Mouse (Mus musculus): ENCODE results near the gene Jph4. TPM values are rescaled to one million over a fixed set of nuclear protein-coding genes. Genes with fewer than 3 reads are reported as not detected.

Jph4 gene
- polyA plus RNA-seq, 1 experiment from 2014 or later, result 2.7 TPM

- no peak for ATAC-seq (ENCODE audit: insufficient number of reproducible peaks, insufficient read depth, low FRiP score, low TSS enrichment, low read depth)
- peak overlapping the region; percentile 79 for H3K9ac ChIP-seq
- peaks cover 26% of the 10 kb centered on the region for H3K4me1 ChIP-seq
- H3K4me2 ChIP-seq, result peak overlapping the region; percentile 91
- no peaks in the 10 kb centered on the region for H3K9me3 ChIP-seq
- H3K27ac ChIP-seq, result peak overlapping the region; percentile 82
- 4% methylated on average over 7 of the region's 7 CpGs for WGBS
- peaks cover 19% of the 10 kb centered on the region for H3K36me3 ChIP-seq
- H3K27me3 ChIP-seq, result peaks cover 27% of the 10 kb centered on the region
- H3K4me3 ChIP-seq, result peak overlapping the region; percentile 55
These were observed 11.3 kb downstream of the Jph4 start for GRCm38 (mm10) chr14:55105386-55105785.

- H3K4me1 ChIP-seq, result peaks cover 22% of the 10 kb centered on the region
- no peak for ATAC-seq (ENCODE audit: insufficient number of reproducible peaks, insufficient read depth, low FRiP score, low TSS enrichment, low read depth)
- H3K4me2 ChIP-seq, result no peak overlapping the region; the same call in 1 of the 2 replicates
- WGBS, result 82% methylated on average over 18 of the region's 18 CpGs
- H3K36me3 ChIP-seq, result peaks cover 24% of the 10 kb centered on the region
- no peaks in the 10 kb centered on the region for H3K9me3 ChIP-seq
- H3K27me3 ChIP-seq, result peaks cover 17% of the 10 kb centered on the region
- H3K27ac ChIP-seq, result no peak overlapping the region
- H3K9ac ChIP-seq, result no peak overlapping the region
- H3K4me3 ChIP-seq, result no peak overlapping the region
These were observed 12.4 kb downstream of the Jph4 start for GRCm38 (mm10) chr14:55104365-55104764.

- Histone ChIP-seq H3K9me3 (no peaks in the 10 kb centered on the region), H3K4me2 (no peak overlapping the region), H3K27ac (no peak overlapping the region), H3K4me3 (no peak overlapping the region), H3K9ac (0 out of 2 replicates have a peak overlapping the region, but pooled peaks have one; percentile 21), H3K36me3 (peaks cover 41% of the 10 kb centered on the region), H3K4me1 (peaks cover 9% of the 10 kb centered on the region), H3K27me3 (0 out of 2 replicates have a peak, but pooled peaks cover 1% of the 10 kb centered on the region)
- WGBS, result 81% methylated on average over 15 of the region's 15 CpGs
- ATAC-seq (ENCODE audit: insufficient number of reproducible peaks, insufficient read depth, low FRiP score, low TSS enrichment, low read depth), result no peak
These were observed 14.4 kb downstream of the Jph4 start for GRCm38 (mm10) chr14:55102253-55102785.

GRCm38 (mm10) chr14:55101592-55101991 is 15.1 kb downstream of the Jph4 start:
- Histone ChIP-seq H3K4me3 (no peak overlapping the region), H3K4me2 (no peak overlapping the region), H3K27me3 (no peaks in the 10 kb centered on the region), H3K27ac (no peak overlapping the region), H3K9ac (no peak overlapping the region), H3K9me3 (no peaks in the 10 kb centered on the region), H3K4me1 (peaks cover 16% of the 10 kb centered on the region), H3K36me3 (peaks cover 44% of the 10 kb centered on the region)
- 46% methylated on average over 4 of the region's 4 CpGs for WGBS
- ATAC-seq (ENCODE audit: insufficient number of reproducible peaks, insufficient read depth, low FRiP score, low TSS enrichment, low read depth), result no peak

- no peak overlapping the region for H3K9ac ChIP-seq
- H3K4me1 ChIP-seq, result peaks cover 19% of the 10 kb centered on the region
- no peak overlapping the region for H3K4me3 ChIP-seq
- no peak for ATAC-seq (ENCODE audit: insufficient number of reproducible peaks, insufficient read depth, low FRiP score, low TSS enrichment, low read depth)
- no peak overlapping the region for H3K4me2 ChIP-seq
- no peaks in the 10 kb centered on the region for H3K27me3 ChIP-seq
- no peaks in the 10 kb centered on the region for H3K9me3 ChIP-seq
- 63% methylated on average over 4 of the region's 4 CpGs for WGBS
- H3K27ac ChIP-seq, result no peak overlapping the region; the same call in 1 of the 2 replicates
- peaks cover 44% of the 10 kb centered on the region for H3K36me3 ChIP-seq
These were observed 18.7 kb downstream of the Jph4 start for GRCm38 (mm10) chr14:55098067-55098466.

GRCm38 (mm10) chr14:55097646-55098045 is 19.1 kb downstream of the Jph4 start:
- H3K4me3 ChIP-seq, result no peak overlapping the region
- H3K27me3 ChIP-seq, result no peaks in the 10 kb centered on the region
- 69% methylated on average over 10 of the region's 10 CpGs for WGBS
- H3K9me3 ChIP-seq, result no peaks in the 10 kb centered on the region
- no peak overlapping the region for H3K4me2 ChIP-seq
- H3K9ac ChIP-seq, result no peak overlapping the region
- peaks cover 20% of the 10 kb centered on the region for H3K4me1 ChIP-seq
- ATAC-seq (ENCODE audit: insufficient number of reproducible peaks, insufficient read depth, low FRiP score, low TSS enrichment, low read depth), result no peak
- no peak overlapping the region; the same call in 1 of the 2 replicates for H3K27ac ChIP-seq
- peaks cover 39% of the 10 kb centered on the region for H3K36me3 ChIP-seq

GRCm38 (mm10) chr14:55096573-55097087 is 20.1 kb downstream of the Jph4 start:
- peaks cover 36% of the 10 kb centered on the region for H3K36me3 ChIP-seq
- peaks cover 24% of the 10 kb centered on the region for H3K4me1 ChIP-seq
- no peaks in the 10 kb centered on the region for H3K27me3 ChIP-seq
- 0 out of 2 replicates have a peak overlapping the region, but pooled peaks have one; percentile 1 for H3K4me2 ChIP-seq
- no peak overlapping the region for H3K27ac ChIP-seq
- WGBS, result 58% methylated on average over 9 of the region's 9 CpGs
- ATAC-seq (ENCODE audit: insufficient number of reproducible peaks, insufficient read depth, low FRiP score, low TSS enrichment, low read depth), result no peak
- no peaks in the 10 kb centered on the region for H3K9me3 ChIP-seq
- H3K4me3 ChIP-seq, result no peak overlapping the region
- H3K9ac ChIP-seq, result peak overlapping the region; percentile 53; the same call in 1 of the 2 replicates

- WGBS, result 71% methylated on average over 12 of the region's 12 CpGs
- Histone ChIP-seq H3K4me3 (peak overlapping the region; percentile 66), H3K36me3 (peaks cover 28% of the 10 kb centered on the region), H3K4me1 (peaks cover 33% of the 10 kb centered on the region), H3K27ac (no peak overlapping the region), H3K27me3 (no peaks in the 10 kb centered on the region), H3K4me2 (peak overlapping the region; percentile 68), H3K9me3 (no peaks in the 10 kb centered on the region), H3K9ac (peak overlapping the region; percentile 73)
- no peak for ATAC-seq (ENCODE audit: insufficient number of reproducible peaks, insufficient read depth, low FRiP score, low TSS enrichment, low read depth)
These were observed 21.1 kb downstream of the Jph4 start for GRCm38 (mm10) chr14:55095671-55096070.

GRCm38 (mm10) chr14:55095263-55095662 is 21.5 kb downstream of the Jph4 start:
- WGBS, result 54% methylated on average over 9 of the region's 9 CpGs
- Histone ChIP-seq H3K36me3 (peaks cover 24% of the 10 kb centered on the region), H3K27me3 (no peaks in the 10 kb centered on the region), H3K4me1 (peaks cover 34% of the 10 kb centered on the region), H3K9ac (peak overlapping the region; percentile 73), H3K4me3 (peak overlapping the region; percentile 66), H3K4me2 (peak overlapping the region; percentile 68), H3K27ac (peak overlapping the region; percentile 73; the same call in 1 of the 2 replicates), H3K9me3 (no peaks in the 10 kb centered on the region)
- ATAC-seq (ENCODE audit: insufficient number of reproducible peaks, insufficient read depth, low FRiP score, low TSS enrichment, low read depth), result no peak

GRCm38 (mm10) chr14:55094704-55095231 is 22.0 kb downstream of the Jph4 start, which contains the start of gene Thtpa:
TSS of gene Thtpa (plus strand) at chr14:55094784.
- ATAC-seq (ENCODE audit: insufficient number of reproducible peaks, insufficient read depth, low FRiP score, low TSS enrichment, low read depth), result peak; percentile 48; the same call in 1 of the 2 replicates
- Histone ChIP-seq H3K9me3 (no peaks in the 10 kb centered on the region), H3K27ac (peak within 1 kb of the TSS; percentile 73), H3K27me3 (no peaks in the 10 kb centered on the region), H3K9ac (peak within 1 kb of the TSS; percentile 73), H3K36me3 (peaks cover 20% of the 10 kb centered on the region), H3K4me3 (peak within 1 kb of the TSS; percentile 66), H3K4me2 (peak within 1 kb of the TSS; percentile 68), H3K4me1 (peaks cover 34% of the 10 kb centered on the region)
- WGBS, result under 1% methylated on average over 30 of the region's 30 CpGs

- H3K27ac ChIP-seq, result no peak overlapping the region
- H3K36me3 ChIP-seq, result peaks cover 18% of the 10 kb centered on the region
- peaks cover 34% of the 10 kb centered on the region for H3K4me1 ChIP-seq
- H3K9me3 ChIP-seq, result no peaks in the 10 kb centered on the region
- ATAC-seq (ENCODE audit: insufficient number of reproducible peaks, insufficient read depth, low FRiP score, low TSS enrichment, low read depth), result no peak
- peak overlapping the region; percentile 68 for H3K4me2 ChIP-seq
- 45% methylated on average over 6 of the region's 6 CpGs for WGBS
- H3K4me3 ChIP-seq, result no peak overlapping the region
- no peaks in the 10 kb centered on the region for H3K27me3 ChIP-seq
- no peak overlapping the region for H3K9ac ChIP-seq
These were observed 22.8 kb downstream of the Jph4 start for GRCm38 (mm10) chr14:55093927-55094326.

Measured in embryonic facial prominence, embryonic 13.5 days (tissue).